In the genomic region with DNA sequence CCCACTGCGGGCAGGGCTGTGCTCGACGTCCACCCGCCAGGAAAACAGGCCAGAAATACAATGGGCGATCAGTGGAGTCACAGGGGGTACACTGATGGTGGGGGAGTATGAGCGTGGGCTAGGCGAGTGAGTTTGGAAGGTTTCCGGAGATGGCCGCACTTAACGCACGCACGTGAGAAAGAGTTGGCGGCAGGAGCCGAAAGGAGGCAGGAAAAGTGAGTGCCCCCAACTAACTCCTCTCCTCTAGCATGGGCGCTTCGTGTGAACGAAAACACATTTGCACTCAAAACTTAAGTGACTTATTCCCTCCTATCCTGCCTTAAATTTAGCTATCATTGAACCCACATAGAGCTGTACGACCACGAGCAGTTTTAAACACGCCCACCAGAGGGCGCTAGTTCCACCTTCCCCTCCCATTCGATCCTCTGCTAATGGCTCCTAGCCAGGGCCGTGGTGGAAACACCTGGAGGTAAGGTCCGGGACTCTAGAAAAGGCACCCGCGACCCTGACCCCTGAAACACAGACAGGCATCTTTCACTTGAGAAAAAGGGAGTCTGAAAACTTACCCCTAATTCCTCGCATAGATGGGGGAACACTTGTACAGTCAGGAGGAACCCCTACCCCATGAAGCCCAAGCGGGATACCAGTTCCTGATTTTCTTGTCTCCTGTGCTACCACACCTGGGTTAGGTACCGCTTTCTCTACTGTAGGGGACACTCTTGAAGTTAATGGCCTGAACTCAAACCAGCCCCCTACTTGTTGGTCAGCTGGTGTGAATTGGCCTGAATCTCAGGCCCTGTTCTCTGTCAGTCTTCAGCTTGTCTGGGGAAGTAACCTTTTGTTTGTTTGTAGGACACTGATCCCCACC, we compare ENCODE assay signal across 9 mouse cellular contexts. TPM values are rescaled to one million over a fixed set of nuclear protein-coding genes. Genes with fewer than 3 reads are reported as not detected.
DNase-seq lines count a peak whose midpoint lies in the region; ATAC-seq and TF ChIP-seq lines count a peak whose summit lies in the region.
"Had no signal": no experiment of that assay in that cellular context is flagged by ENCODE, and none has a peak within 500 bp of the region (broad histone marks: within the 10 kb centered on the region; RNA-seq: fewer than 3 reads in every experiment).

No protein-coding gene starts in this region.

- WGBS in kidney, adult 2 months: 26% methylated on average over 29 of the region's 29 CpGs
- 7% methylated on average over 29 of the region's 29 CpGs for WGBS in limb, embryonic 10.5 days
- 18% methylated on average over 29 of the region's 29 CpGs for WGBS in stomach, postnatal 0 days

- TF ChIP-seq POLR2A in kidney, adult 2 months (IDR thresholded peaks at IDR 0.05; ENCODE audit: low read depth, low read length): no peak

- peak; percentile 33; the same call in 1 of the 2 replicates for ATAC-seq in stomach, postnatal 0 days (ENCODE audit: low FRiP score, low TSS enrichment)

- H3K9me3 ChIP-seq in limb, embryonic 10.5 days (replicated peaks): no peaks in the 10 kb centered on the region
- H3K9me3 ChIP-seq in stomach, postnatal 0 days (ENCODE audit: control insufficient read depth, low read length): no peaks in the 10 kb centered on the region

- H3K27ac ChIP-seq in kidney, adult 2 months (ENCODE audit: insufficient read depth, low read depth, low read length): no peak overlapping the region
- no peak overlapping the region for H3K27ac ChIP-seq in limb, embryonic 10.5 days
- no peak overlapping the region for H3K27ac ChIP-seq in stomach, postnatal 0 days (replicated peaks)

- H3K9ac ChIP-seq in stomach, postnatal 0 days (ENCODE audit: low read length): no peak overlapping the region

- H3K36me3 ChIP-seq in kidney, adult 2 months (ENCODE audit: control insufficient read depth, insufficient read depth, low read length): no peaks in the 10 kb centered on the region
- peaks cover 18% of the 10 kb centered on the region for H3K36me3 ChIP-seq in limb, embryonic 10.5 days
- no peaks in the 10 kb centered on the region for H3K36me3 ChIP-seq in stomach, postnatal 0 days (ENCODE audit: control insufficient read depth, insufficient read depth, low read length)

- DNase-seq in 416B (ENCODE audit: low read depth): peak; percentile 71
- DNase-seq in T-cell, adult 2 months (ENCODE audit: low spot score): peak; percentile 75
- DNase-seq in embryo, embryonic 10 days (ENCODE audit: low spot score): peak; percentile 84
- DNase-seq in heart, adult 18-20 months: peak; percentile 81 to 89
- DNase-seq in kidney, adult 2 months: peak; percentile 87
- peak; percentile 88 for DNase-seq in limb, embryonic 10.5 days (ENCODE audit: low spot score)
- DNase-seq in monocyte, adult 2 months (ENCODE audit: low read depth in 1 of 2, low spot score in 2 of 2): peak; percentile 17 to 54
- DNase-seq in stomach, postnatal 0 days (ENCODE audit: low spot score): peak; percentile 81

- no peak overlapping the region for H3K4me3 ChIP-seq in kidney, adult 2 months (ENCODE audit: insufficient read depth, low read depth, low read length)
- peak overlapping the region; percentile 5; the same call in 1 of the 2 replicates for H3K4me3 ChIP-seq in limb, embryonic 10.5 days
- H3K4me3 ChIP-seq in stomach, postnatal 0 days (ENCODE audit: low read depth, low read length): peak overlapping the region; percentile 1; the same call in 1 of the 2 replicates
- H3K4me3 ChIP-seq: erythroblast, embryonic 14.5 days had no signal

- H3K4me1 ChIP-seq in kidney, adult 2 months (ENCODE audit: control insufficient read depth, insufficient read depth, low read length): peaks cover 14% of the 10 kb centered on the region; the same call in 1 of the 2 replicates
- peaks cover 62% of the 10 kb centered on the region for H3K4me1 ChIP-seq in limb, embryonic 10.5 days
- peaks cover 2% of the 10 kb centered on the region; the same call in 1 of the 2 replicates for H3K4me1 ChIP-seq in stomach, postnatal 0 days (replicated peaks; ENCODE audit: control insufficient read depth, insufficient read depth)

- H3K27me3 ChIP-seq in kidney, adult 2 months (replicated peaks; ENCODE audit: control insufficient read depth, insufficient read depth, low read length): peaks cover 11% of the 10 kb centered on the region
- peaks cover 60% of the 10 kb centered on the region for H3K27me3 ChIP-seq in limb, embryonic 10.5 days (ENCODE audit: low read depth, poor library complexity, severe bottlenecking)
- peaks cover 10% of the 10 kb centered on the region; the same call in 1 of the 2 replicates for H3K27me3 ChIP-seq in stomach, postnatal 0 days (ENCODE audit: control insufficient read depth, insufficient read depth, low read length)

- TF ChIP-seq EP300 in stomach, postnatal 0 days (optimal IDR thresholded peaks at IDR 0.05): no peak

- peak; percentile 84 for TF ChIP-seq CTCF in kidney, adult 2 months (conservative IDR thresholded peaks at IDR 0.05; ENCODE audit: insufficient read depth, insufficient read length, low read depth, low read length)
- TF ChIP-seq CTCF in stomach, postnatal 0 days (IDR thresholded peaks at IDR 0.05; ENCODE audit: low read depth): peak; percentile 89

- H3K4me2 ChIP-seq in stomach, postnatal 0 days (replicated peaks; ENCODE audit: low read depth): no peak overlapping the region

RNA-seq across cellular contexts. Expression of gene Npm3, which starts 3.0 kb away (rescaled TPM):
- 10 to 100 TPM; 17.5 to 18.3 TPM for total RNA-seq in heart, adult 18-20 months (2021)
- 36.9 and 42.3 TPM in 2 replicates for polyA plus RNA-seq in kidney, adult 2 months (2012; rRNA removed)
- 13.3 and 14.9 TPM in 2 replicates for polyA plus RNA-seq in limb, embryonic 10.5 days (2016; fragmentation: Nextera tagmentation; extraction: Ambion mirVana)
- 9.9 and 10.9 TPM in 2 replicates for polyA plus RNA-seq in stomach, postnatal 0 days (2015; fragmentation: Nextera tagmentation; extraction: Ambion mirVana)

RNA-seq across cellular contexts. Expression of gene Fgf8, which starts 3.7 kb away (rescaled TPM):
- total RNA-seq in heart, adult 18-20 months (2021): not detected
- not detected in 2 replicates for polyA plus RNA-seq in kidney, adult 2 months (2012; rRNA removed)
- 78.5 and 105 TPM in 2 replicates for polyA plus RNA-seq in limb, embryonic 10.5 days (2016; fragmentation: Nextera tagmentation; extraction: Ambion mirVana)
- polyA plus RNA-seq in stomach, postnatal 0 days (2015; fragmentation: Nextera tagmentation; extraction: Ambion mirVana): not detected in 2 replicates
- polyA plus RNA-seq: erythroblast, embryonic 14.5 days had no signal

RNA-seq across cellular contexts. Expression of gene Mgea5, which starts 37.2 kb away (rescaled TPM):
- total RNA-seq in heart, adult 18-20 months (2021): 10 to 100 TPM; 72.5 to 76.3 TPM
- 22.6 and 27.3 TPM in 2 replicates for polyA plus RNA-seq in kidney, adult 2 months (2012; rRNA removed)
- 54.2 and 68.9 TPM in 2 replicates for polyA plus RNA-seq in limb, embryonic 10.5 days (2016; fragmentation: Nextera tagmentation; extraction: Ambion mirVana)
- 16.5 and 19.0 TPM in 2 replicates for polyA plus RNA-seq in stomach, postnatal 0 days (2015; fragmentation: Nextera tagmentation; extraction: Ambion mirVana)

Comparison
In these comparisons a context has a peak if more than half of its experiments do, and no peak if none do; other contexts are left out.
1. DNase-seq: peak in every context shown above with its lines; median percentile 88 in limb, embryonic 10.5 days; 87 in kidney, adult 2 months; 85 in heart, adult 18-20 months; 84 in embryo, embryonic 10 days; 81 in stomach, postnatal 0 days; 75 in T-cell, adult 2 months; 71 in 416B; 36 in monocyte, adult 2 months.
2. RNA of gene Fgf8, which starts 3.7 kb away (polyA plus RNA-seq): 78.5 to 105 TPM in limb, embryonic 10.5 days; not detected in kidney, adult 2 months and not detected in stomach, postnatal 0 days; every median in the first group is over 10 times any median in the second.